10 mouse cellular contexts compared by ENCODE assay signal in the genomic region with DNA sequence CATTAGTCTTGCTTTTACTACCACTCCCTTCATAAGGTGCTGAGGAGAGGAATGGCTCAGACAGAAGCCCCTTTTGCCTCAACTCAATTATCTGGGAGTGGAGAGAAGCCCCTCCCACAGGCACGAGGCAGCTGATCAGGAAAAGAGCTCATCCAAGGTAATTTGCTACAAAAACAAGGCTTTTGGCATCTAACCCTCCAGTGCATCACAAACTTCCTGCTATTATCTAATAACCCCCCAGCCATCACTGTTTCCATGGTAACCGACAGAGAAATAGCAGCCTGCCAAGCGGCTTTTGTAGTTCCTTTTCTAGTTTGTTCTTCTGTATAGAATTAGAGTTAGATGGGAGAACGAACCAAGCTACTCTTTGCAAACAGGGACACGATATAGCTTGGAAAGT. TPM values are rescaled to one million over a fixed set of nuclear protein-coding genes. Genes with fewer than 3 reads are reported as not detected.
A peak's percentile ranks its signal among the peaks of the same experiment; 100 is the strongest.
DNase-seq lines count a peak whose midpoint lies in the region; ATAC-seq and TF ChIP-seq lines count a peak whose summit lies in the region.
"Had no signal": no experiment of that assay in that cellular context is flagged by ENCODE, and none has a peak within 500 bp of the region (broad histone marks: within the 10 kb centered on the region; RNA-seq: fewer than 3 reads in every experiment).

No protein-coding gene starts in this region.

- peaks cover 13% of the 10 kb centered on the region; the same call in 1 of the 2 replicates for H3K4me1 ChIP-seq in hindbrain, embryonic 14.5 days (replicated peaks; ENCODE audit: control insufficient read depth, insufficient read depth, low read length)
- H3K4me1 ChIP-seq in hindbrain, embryonic 10.5 days (replicated peaks), result peaks cover 10% of the 10 kb centered on the region
- no peaks in the 10 kb centered on the region for H3K4me1 ChIP-seq in kidney, adult 2 months (ENCODE audit: control insufficient read depth, insufficient read depth, low read length)
- H3K4me1 ChIP-seq in stomach, postnatal 0 days (replicated peaks; ENCODE audit: control insufficient read depth, insufficient read depth), result no peaks in the 10 kb centered on the region

- H3K9ac ChIP-seq in hindbrain, embryonic 14.5 days, result 0 out of 2 replicates have a peak overlapping the region, but pooled peaks have one; percentile 18
- H3K9ac ChIP-seq in stomach, postnatal 0 days (ENCODE audit: low read length), result no peak overlapping the region
- H3K9ac ChIP-seq: liver, embryonic 14.5 days had no signal

- H3K36me3 ChIP-seq in hindbrain, embryonic 14.5 days (replicated peaks; ENCODE audit: control insufficient read depth, insufficient read depth), result peaks cover 77% of the 10 kb centered on the region
- H3K36me3 ChIP-seq in hindbrain, embryonic 10.5 days, result peaks cover 97% of the 10 kb centered on the region
- peaks cover 2% of the 10 kb centered on the region; the same call in 1 of the 2 replicates for H3K36me3 ChIP-seq in kidney, adult 2 months (ENCODE audit: control insufficient read depth, insufficient read depth, low read length)
- peaks cover 22% of the 10 kb centered on the region for H3K36me3 ChIP-seq in stomach, postnatal 0 days (ENCODE audit: control insufficient read depth, insufficient read depth, low read length)

- WGBS in hindbrain, embryonic 14.5 days, result 31% methylated on average over 5 of the region's 5 CpGs
- 42% methylated on average over 5 of the region's 5 CpGs for WGBS in hindbrain, embryonic 10.5 days
- WGBS in kidney, adult 2 months, result 50% methylated on average over 5 of the region's 5 CpGs
- WGBS in stomach, postnatal 0 days, result 66% methylated on average over 5 of the region's 5 CpGs

- no peak for TF ChIP-seq CTCF in kidney, adult 2 months (conservative IDR thresholded peaks at IDR 0.05; ENCODE audit: insufficient read depth, insufficient read length, low read depth, low read length)
- no peak for TF ChIP-seq CTCF in stomach, postnatal 0 days (IDR thresholded peaks at IDR 0.05; ENCODE audit: low read depth)

- H3K27ac ChIP-seq in hindbrain, embryonic 14.5 days, result no peak overlapping the region
- H3K27ac ChIP-seq in hindbrain, embryonic 10.5 days, result no peak overlapping the region
- peak overlapping the region; percentile 66 for H3K27ac ChIP-seq in kidney, adult 2 months (ENCODE audit: insufficient read depth, low read depth, low read length)
- no peak overlapping the region for H3K27ac ChIP-seq in stomach, postnatal 0 days (replicated peaks)
- H3K27ac ChIP-seq: liver, embryonic 14.5 days had no signal

- DNase-seq in hindbrain, embryonic 14.5 days (ENCODE audit: low spot score), result no peak
- no peak for DNase-seq in hindbrain, embryonic 10.5 days (ENCODE audit: low spot score)
- peak; percentile 56 to 70 for DNase-seq in right cerebral cortex, postnatal 10 days (ENCODE audit: low spot score in 2 of 2)
- no peak for DNase-seq in right cerebral cortex, postnatal 4 days
- DNase-seq in kidney, adult 2 months, result peak; percentile 86
- DNase-seq in stomach, postnatal 0 days (ENCODE audit: low spot score), result no peak
- DNase-seq in frontal cortex, postnatal 36 days (ENCODE audit: low spot score in 2 of 2), result no peak
- DNase-seq: cerebellum, adult 11 months had no signal

- ATAC-seq in hindbrain, embryonic 14.5 days (ENCODE audit: low FRiP score), result no peak; the same call in 1 of the 2 replicates
- no peak for ATAC-seq in activated CD4-positive, CD25-positive, alpha-beta regulatory T cell, adult 4 months
- no peak for ATAC-seq in stomach, postnatal 0 days (ENCODE audit: low FRiP score, low TSS enrichment)

- no peaks in the 10 kb centered on the region for H3K27me3 ChIP-seq in hindbrain, embryonic 14.5 days (ENCODE audit: control insufficient read depth, insufficient read depth, low read length)
- H3K27me3 ChIP-seq in hindbrain, embryonic 10.5 days (ENCODE audit: insufficient read depth, poor library complexity, severe bottlenecking), result no peaks in the 10 kb centered on the region
- H3K27me3 ChIP-seq in kidney, adult 2 months (replicated peaks; ENCODE audit: control insufficient read depth, insufficient read depth, low read length), result no peaks in the 10 kb centered on the region
- no peaks in the 10 kb centered on the region for H3K27me3 ChIP-seq in stomach, postnatal 0 days (ENCODE audit: control insufficient read depth, insufficient read depth, low read length)

- no peak for TF ChIP-seq POLR2A in kidney, adult 2 months (IDR thresholded peaks at IDR 0.05; ENCODE audit: low read depth, low read length)

- no peaks in the 10 kb centered on the region for H3K9me3 ChIP-seq in hindbrain, embryonic 14.5 days (ENCODE audit: control insufficient read depth, low read length)
- no peaks in the 10 kb centered on the region for H3K9me3 ChIP-seq in hindbrain, embryonic 10.5 days
- no peaks in the 10 kb centered on the region for H3K9me3 ChIP-seq in stomach, postnatal 0 days (ENCODE audit: control insufficient read depth, low read length)

- no peak overlapping the region for H3K4me3 ChIP-seq in hindbrain, embryonic 14.5 days (replicated peaks; ENCODE audit: low read length)
- no peak overlapping the region for H3K4me3 ChIP-seq in hindbrain, embryonic 10.5 days
- H3K4me3 ChIP-seq in kidney, adult 2 months (ENCODE audit: insufficient read depth, low read depth, low read length), result no peak overlapping the region
- H3K4me3 ChIP-seq in stomach, postnatal 0 days (ENCODE audit: low read depth, low read length), result no peak overlapping the region

- 0 out of 2 replicates have a peak overlapping the region, but pooled peaks have one; percentile 19 for H3K4me2 ChIP-seq in hindbrain, embryonic 14.5 days (replicated peaks)
- H3K4me2 ChIP-seq in stomach, postnatal 0 days (replicated peaks; ENCODE audit: low read depth), result no peak overlapping the region

- no peak for TF ChIP-seq EP300 in stomach, postnatal 0 days (optimal IDR thresholded peaks at IDR 0.05)

RNA-seq across cellular contexts. Expression of gene Gm27027, which starts 3.9 kb away (rescaled TPM):
- polyA plus RNA-seq in hindbrain, embryonic 14.5 days (2014; fragmentation: Nextera tagmentation; extraction: Ambion mirVana), result not detected in 2 replicates
- not detected in 2 replicates for polyA plus RNA-seq in hindbrain, embryonic 10.5 days (2016; fragmentation: Nextera tagmentation; extraction: Ambion mirVana)
- polyA plus RNA-seq in kidney, adult 2 months (2012; rRNA removed), result not detected in 2 replicates
- not detected for polyA plus RNA-seq in activated CD4-positive, CD25-positive, alpha-beta regulatory T cell, adult 4 months (2017; shearing (Covaris generic))
- polyA plus RNA-seq in stomach, postnatal 0 days (2015; fragmentation: Nextera tagmentation; extraction: Ambion mirVana), result not detected in 2 replicates
- polyA plus RNA-seq: liver, embryonic 14.5 days had no signal

RNA-seq across cellular contexts. Expression of gene Alkbh3, which starts 18.3 kb away (rescaled TPM):
- 43.2 and 52.6 TPM in 2 replicates for polyA plus RNA-seq in hindbrain, embryonic 14.5 days (2014; fragmentation: Nextera tagmentation; extraction: Ambion mirVana)
- 57.5 and 58.7 TPM in 2 replicates for polyA plus RNA-seq in hindbrain, embryonic 10.5 days (2016; fragmentation: Nextera tagmentation; extraction: Ambion mirVana)
- 59.8 and 62.3 TPM in 2 replicates for polyA plus RNA-seq in kidney, adult 2 months (2012; rRNA removed)
- 10 to 100 TPM; 44.5 to 56.2 TPM for polyA plus RNA-seq in activated CD4-positive, CD25-positive, alpha-beta regulatory T cell, adult 4 months (2017; shearing (Covaris generic))
- polyA plus RNA-seq in stomach, postnatal 0 days (2015; fragmentation: Nextera tagmentation; extraction: Ambion mirVana), result 46.2 and 50.4 TPM in 2 replicates

RNA-seq across cellular contexts. Expression of gene Gm13889, which starts 35.3 kb away (rescaled TPM):
- 11.5 and 13.4 TPM in 2 replicates for polyA plus RNA-seq in hindbrain, embryonic 14.5 days (2014; fragmentation: Nextera tagmentation; extraction: Ambion mirVana)
- polyA plus RNA-seq in hindbrain, embryonic 10.5 days (2016; fragmentation: Nextera tagmentation; extraction: Ambion mirVana), result 3.0 and 4.0 TPM in 2 replicates
- polyA plus RNA-seq in kidney, adult 2 months (2012; rRNA removed), result 12.2 and 14.9 TPM in 2 replicates
- not detected for polyA plus RNA-seq in activated CD4-positive, CD25-positive, alpha-beta regulatory T cell, adult 4 months (2017; shearing (Covaris generic))
- 70.7 and 82.0 TPM in 2 replicates for polyA plus RNA-seq in stomach, postnatal 0 days (2015; fragmentation: Nextera tagmentation; extraction: Ambion mirVana)

Comparison
In these comparisons a context has a peak if more than half of its experiments do, and no peak if none do; other contexts are left out.
1. DNase-seq: peak in right cerebral cortex, postnatal 10 days (2 of 2) and kidney, adult 2 months (single experiment); none in hindbrain, embryonic 14.5 days (single experiment), hindbrain, embryonic 10.5 days (single experiment), right cerebral cortex, postnatal 4 days (single experiment), stomach, postnatal 0 days (single experiment) and frontal cortex, postnatal 36 days (0 of 2).